Mouse (Mus musculus) embryonic fibroblast, embryonic 13.5 days (primary cell): Measurements from ENCODE around the gene Mtap. TPM values are rescaled to one million over a fixed set of nuclear protein-coding genes. Genes with fewer than 3 reads are reported as not detected.

Source experiments
- H3K27ac ChIP-seq: 2 replicates; pipeline ENCODE4 v1.5.1; 2012; ENCODE audit warnings: low read length, control low read depth, inconsistent platforms; ENCODE audit not compliant: insufficient read depth
- H3K4me1 ChIP-seq: 2 replicates; pipeline ENCODE4 v1.6.1; 2011; ENCODE audit warnings: low read length; ENCODE audit not compliant: control insufficient read depth, insufficient read depth
- H3K4me3 ChIP-seq: 2 replicates; pipeline ENCODE4 v1.5.1; 2011; ENCODE audit warnings: mild to moderate bottlenecking, control low read depth, low read length; ENCODE audit not compliant: insufficient read depth
- CTCF ChIP-seq: IDR thresholded peaks from 2 replicates; pipeline ENCODE4 v1.5.1; 2011; ENCODE audit warnings: mild to moderate bottlenecking, control low read depth, low read length, moderate library complexity, borderline replicate concordance; ENCODE audit not compliant: insufficient read depth
- POLR2A ChIP-seq: IDR thresholded peaks from 2 replicates; pipeline ENCODE4 v1.6.1; 2011; ENCODE audit warnings: low read depth, mild to moderate bottlenecking, control low read depth, low read length, moderate library complexity
- polyA plus RNA-seq: library from polyadenylated mRNA; stranded (reverse); fragments of >200 nt; gene quantifications from 2 replicates; pipeline ENCODE4 v1.2.4, GENCODE M21; 2011; ENCODE audit warnings: low read depth; ENCODE audit not compliant: missing spikeins, insufficient read length

The Mtap gene
- polyA plus RNA-seq, 1 experiment, result 86.7 TPM

- Histone ChIP-seq H3K27ac (no peak overlapping the region), H3K4me1 (no peaks in the 10 kb centered on the region; the same call in 1 of the 2 replicates), H3K4me3 (no peak overlapping the region)
- no peak for TF ChIP-seq CTCF
- TF ChIP-seq POLR2A, result no peak
Measured at GRCm38 (mm10) chr4:89112782-89113181, 24.1 kb upstream of the Mtap start.

GRCm38 (mm10) chr4:89116006-89116405 lies 20.9 kb upstream of the Mtap start:
- H3K27ac ChIP-seq, result no peak overlapping the region
- H3K4me3 ChIP-seq, result no peak overlapping the region
- H3K4me1 ChIP-seq, result no peaks in the 10 kb centered on the region; the same call in 1 of the 2 replicates
- TF ChIP-seq POLR2A, result no peak
- no peak for TF ChIP-seq CTCF

- Histone ChIP-seq H3K4me1 (peaks cover 5% of the 10 kb centered on the region), H3K4me3 (no peak overlapping the region), H3K27ac (no peak overlapping the region)
- TF ChIP-seq CTCF, result no peak
Measured at GRCm38 (mm10) chr4:89119900-89120299, 17.0 kb upstream of the Mtap start.

- H3K4me3 ChIP-seq, result no peak overlapping the region
- TF ChIP-seq POLR2A, result no peak
- no peak for TF ChIP-seq CTCF
- H3K4me1 ChIP-seq, result peaks cover 5% of the 10 kb centered on the region
- H3K27ac ChIP-seq, result no peak overlapping the region
Measured at GRCm38 (mm10) chr4:89120353-89120752, 16.6 kb upstream of the Mtap start.

- H3K27ac ChIP-seq, result peak overlapping the region; percentile 59
- no peak overlapping the region for H3K4me3 ChIP-seq
- TF ChIP-seq CTCF (no peak), POLR2A (0 out of 2 replicates have a peak, but pooled peaks have one; percentile 12)
- H3K4me1 ChIP-seq, result peaks cover 10% of the 10 kb centered on the region
Measured at GRCm38 (mm10) chr4:89123446-89124243, 13.3 kb upstream of the Mtap start.

GRCm38 (mm10) chr4:89127674-89128073 lies 9.2 kb upstream of the Mtap start:
- peak overlapping the region; percentile 27 for H3K4me3 ChIP-seq
- TF ChIP-seq CTCF (no peak), POLR2A (no peak)
- peak overlapping the region; percentile 93 for H3K27ac ChIP-seq
- peaks cover 10% of the 10 kb centered on the region for H3K4me1 ChIP-seq

- Histone ChIP-seq H3K27ac (peak overlapping the region; percentile 93), H3K4me1 (peaks cover 10% of the 10 kb centered on the region), H3K4me3 (peak overlapping the region; percentile 26)
- TF ChIP-seq POLR2A (peak; percentile 63), CTCF (peak; percentile 52; the same call in 1 of the 2 replicates)
Measured at GRCm38 (mm10) chr4:89128080-89128936, 8.6 kb upstream of the Mtap start.

GRCm38 (mm10) chr4:89128937-89129277 lies 8.0 kb upstream of the Mtap start:
- no peak for TF ChIP-seq POLR2A
- no peak for TF ChIP-seq CTCF
- Histone ChIP-seq H3K4me1 (peaks cover 10% of the 10 kb centered on the region), H3K27ac (peak overlapping the region; percentile 93), H3K4me3 (no peak overlapping the region)

- peaks cover 9% of the 10 kb centered on the region for H3K4me1 ChIP-seq
- H3K27ac ChIP-seq, result peak overlapping the region; percentile 93
- no peak for TF ChIP-seq CTCF
- TF ChIP-seq POLR2A, result no peak
- no peak overlapping the region for H3K4me3 ChIP-seq
Measured at GRCm38 (mm10) chr4:89129311-89129913, 7.5 kb upstream of the Mtap start.
